Mouse (Mus musculus): Measurements from ENCODE around the gene Slc35c2. TPM values are rescaled to one million over a fixed set of nuclear protein-coding genes. Genes with fewer than 3 reads are reported as not detected.

Gene Slc35c2
- polyA plus RNA-seq, 1 experiment from 2014 or later = 135 TPM

- Histone ChIP-seq H3K9ac (ENCODE audit: low read depth, low read length) (0 out of 2 replicates have a peak overlapping the region, but pooled peaks have one; percentile 11), H3K27ac (ENCODE audit: low read length) (peak overlapping the region; percentile 59), H3K36me3 (ENCODE audit: control insufficient read depth, insufficient read depth, low read length) (no peaks in the 10 kb centered on the region), H3K9me3 (ENCODE audit: control insufficient read depth, low read length) (no peaks in the 10 kb centered on the region), H3K4me1 (ENCODE audit: control insufficient read depth, insufficient read depth, low read length) (peaks cover 64% of the 10 kb centered on the region), H3K4me2 (ENCODE audit: low read depth, low read length) (no peak overlapping the region), H3K4me3 (ENCODE audit: low read length) (no peak overlapping the region), H3K27me3 (replicated peaks; ENCODE audit: control insufficient read depth, insufficient read depth, low read length) (no peaks in the 10 kb centered on the region)
- 67% methylated on average over 5 of the region's 5 CpGs for WGBS
- ATAC-seq = no peak
These were observed 36.3 kb upstream of the Slc35c2 start for GRCm38 (mm10) chr2:165323928-165324327.

- ATAC-seq = no peak
- H3K4me3 ChIP-seq (ENCODE audit: low read length) = no peak overlapping the region
- H3K4me2 ChIP-seq (ENCODE audit: low read depth, low read length) = no peak overlapping the region
- peak overlapping the region; percentile 11; the same call in 1 of the 2 replicates for H3K9ac ChIP-seq (ENCODE audit: low read depth, low read length)
- no peaks in the 10 kb centered on the region for H3K27me3 ChIP-seq (replicated peaks; ENCODE audit: control insufficient read depth, insufficient read depth, low read length)
- WGBS = 72% methylated on average over 5 of the region's 5 CpGs
- H3K27ac ChIP-seq (ENCODE audit: low read length) = peak overlapping the region; percentile 59
- no peaks in the 10 kb centered on the region for H3K9me3 ChIP-seq (ENCODE audit: control insufficient read depth, low read length)
- H3K36me3 ChIP-seq (ENCODE audit: control insufficient read depth, insufficient read depth, low read length) = no peaks in the 10 kb centered on the region
- H3K4me1 ChIP-seq (ENCODE audit: control insufficient read depth, insufficient read depth, low read length) = peaks cover 68% of the 10 kb centered on the region
These were observed 35.8 kb upstream of the Slc35c2 start for GRCm38 (mm10) chr2:165323484-165323883.

GRCm38 (mm10) chr2:165321981-165322735, 34.5 kb upstream of the Slc35c2 start:
- Histone ChIP-seq H3K4me1 (ENCODE audit: control insufficient read depth, insufficient read depth, low read length) (peaks cover 77% of the 10 kb centered on the region), H3K9ac (ENCODE audit: low read depth, low read length) (no peak overlapping the region), H3K4me3 (ENCODE audit: low read length) (no peak overlapping the region), H3K4me2 (ENCODE audit: low read depth, low read length) (no peak overlapping the region), H3K9me3 (ENCODE audit: control insufficient read depth, low read length) (no peaks in the 10 kb centered on the region), H3K27ac (ENCODE audit: low read length) (peak overlapping the region; percentile 83), H3K36me3 (ENCODE audit: control insufficient read depth, insufficient read depth, low read length) (no peaks in the 10 kb centered on the region), H3K27me3 (replicated peaks; ENCODE audit: control insufficient read depth, insufficient read depth, low read length) (no peaks in the 10 kb centered on the region)
- ATAC-seq = no peak
- WGBS = 85% methylated on average over 22 of the region's 22 CpGs

- WGBS = 68% methylated on average over 8 of the region's 8 CpGs
- Histone ChIP-seq H3K4me2 (ENCODE audit: low read depth, low read length) (0 out of 2 replicates have a peak overlapping the region, but pooled peaks have one; percentile 8), H3K27ac (ENCODE audit: low read length) (peak overlapping the region; percentile 83), H3K36me3 (ENCODE audit: control insufficient read depth, insufficient read depth, low read length) (no peaks in the 10 kb centered on the region), H3K4me1 (ENCODE audit: control insufficient read depth, insufficient read depth, low read length) (peaks cover 82% of the 10 kb centered on the region), H3K4me3 (ENCODE audit: low read length) (no peak overlapping the region), H3K9me3 (ENCODE audit: control insufficient read depth, low read length) (no peaks in the 10 kb centered on the region), H3K9ac (ENCODE audit: low read depth, low read length) (peak overlapping the region; percentile 30; the same call in 1 of the 2 replicates), H3K27me3 (replicated peaks; ENCODE audit: control insufficient read depth, insufficient read depth, low read length) (no peaks in the 10 kb centered on the region)
- ATAC-seq = no peak
These were observed 33.8 kb upstream of the Slc35c2 start for GRCm38 (mm10) chr2:165321381-165321888.

GRCm38 (mm10) chr2:165320531-165321150, 33.0 kb upstream of the Slc35c2 start:
- Histone ChIP-seq H3K27ac (ENCODE audit: low read length) (peak overlapping the region; percentile 83), H3K4me2 (ENCODE audit: low read depth, low read length) (no peak overlapping the region), H3K9me3 (ENCODE audit: control insufficient read depth, low read length) (no peaks in the 10 kb centered on the region), H3K4me3 (ENCODE audit: low read length) (no peak overlapping the region), H3K9ac (ENCODE audit: low read depth, low read length) (peak overlapping the region; percentile 23; the same call in 1 of the 2 replicates), H3K4me1 (ENCODE audit: control insufficient read depth, insufficient read depth, low read length) (peaks cover 82% of the 10 kb centered on the region), H3K36me3 (ENCODE audit: control insufficient read depth, insufficient read depth, low read length) (no peaks in the 10 kb centered on the region; the same call in 1 of the 2 replicates), H3K27me3 (replicated peaks; ENCODE audit: control insufficient read depth, insufficient read depth, low read length) (no peaks in the 10 kb centered on the region)
- ATAC-seq = peak; percentile 9; the same call in 1 of the 2 replicates
- WGBS = 57% methylated on average over 12 of the region's 12 CpGs

GRCm38 (mm10) chr2:165319503-165319902, 31.8 kb upstream of the Slc35c2 start:
- 35% methylated on average over 4 of the region's 4 CpGs for WGBS
- Histone ChIP-seq H3K4me3 (ENCODE audit: low read length) (no peak overlapping the region), H3K4me1 (ENCODE audit: control insufficient read depth, insufficient read depth, low read length) (peaks cover 72% of the 10 kb centered on the region), H3K9ac (ENCODE audit: low read depth, low read length) (no peak overlapping the region), H3K4me2 (ENCODE audit: low read depth, low read length) (no peak overlapping the region), H3K27me3 (replicated peaks; ENCODE audit: control insufficient read depth, insufficient read depth, low read length) (no peaks in the 10 kb centered on the region), H3K36me3 (ENCODE audit: control insufficient read depth, insufficient read depth, low read length) (peaks cover 6% of the 10 kb centered on the region), H3K9me3 (ENCODE audit: control insufficient read depth, low read length) (no peaks in the 10 kb centered on the region), H3K27ac (ENCODE audit: low read length) (peak overlapping the region; percentile 47)
- peak; percentile 37 for ATAC-seq

- no peak overlapping the region for H3K4me3 ChIP-seq (ENCODE audit: low read length)
- no peak overlapping the region for H3K9ac ChIP-seq (ENCODE audit: low read depth, low read length)
- WGBS = 87% methylated on average over 7 of the region's 7 CpGs
- peaks cover 12% of the 10 kb centered on the region for H3K36me3 ChIP-seq (ENCODE audit: control insufficient read depth, insufficient read depth, low read length)
- H3K27ac ChIP-seq (ENCODE audit: low read length) = peak overlapping the region; percentile 30; the same call in 1 of the 2 replicates
- no peaks in the 10 kb centered on the region for H3K27me3 ChIP-seq (replicated peaks; ENCODE audit: control insufficient read depth, insufficient read depth, low read length)
- H3K4me1 ChIP-seq (ENCODE audit: control insufficient read depth, insufficient read depth, low read length) = peaks cover 67% of the 10 kb centered on the region
- no peak overlapping the region for H3K4me2 ChIP-seq (ENCODE audit: low read depth, low read length)
- no peaks in the 10 kb centered on the region for H3K9me3 ChIP-seq (ENCODE audit: control insufficient read depth, low read length)
- ATAC-seq = no peak
These were observed 31.3 kb upstream of the Slc35c2 start for GRCm38 (mm10) chr2:165318941-165319340.

GRCm38 (mm10) chr2:165317621-165318263, 30.1 kb upstream of the Slc35c2 start:
- H3K4me1 ChIP-seq (ENCODE audit: control insufficient read depth, insufficient read depth, low read length) = peaks cover 57% of the 10 kb centered on the region

More at GRCm38 (mm10) chr2:165317621-165318263, 30.1 kb upstream of the Slc35c2 start:
- Histone ChIP-seq H3K4me2 (ENCODE audit: low read depth, low read length) (no peak overlapping the region), H3K27ac (ENCODE audit: low read length) (peak overlapping the region; percentile 55), H3K9ac (ENCODE audit: low read depth, low read length) (peak overlapping the region; percentile 49), H3K4me3 (ENCODE audit: low read length) (no peak overlapping the region), H3K27me3 (replicated peaks; ENCODE audit: control insufficient read depth, insufficient read depth, low read length) (no peaks in the 10 kb centered on the region), H3K36me3 (ENCODE audit: control insufficient read depth, insufficient read depth, low read length) (peaks cover 12% of the 10 kb centered on the region), H3K9me3 (ENCODE audit: control insufficient read depth, low read length) (no peaks in the 10 kb centered on the region)
- 46% methylated on average over 16 of the region's 16 CpGs for WGBS
- peak; percentile 16; the same call in 1 of the 2 replicates for ATAC-seq
